Mouse (Mus musculus): ENCODE measurements around the gene Ifit3b. TPM values are rescaled to one million over a fixed set of nuclear protein-coding genes. Genes with fewer than 3 reads are reported as not detected.
"Not testable (repeated sequence)": the region's sequence is repeated elsewhere in the genome, so short reads cannot be mapped to it uniquely, and the experiment has no call there.

Gene Ifit3b
- polyA plus RNA-seq, 1 experiment from 2014 or later, result 6.6 TPM

- no peak for DNase-seq (ENCODE audit: low spot score)
Observed at GRCm38 (mm10) chr19:34605472-34605871, 2.3 kb upstream of the Ifit3b start.

GRCm38 (mm10) chr19:34610118-34610517 lies 2.3 kb downstream of the Ifit3b start:
- DNase-seq (ENCODE audit: low spot score), result not testable (repeated sequence)

DNA sequence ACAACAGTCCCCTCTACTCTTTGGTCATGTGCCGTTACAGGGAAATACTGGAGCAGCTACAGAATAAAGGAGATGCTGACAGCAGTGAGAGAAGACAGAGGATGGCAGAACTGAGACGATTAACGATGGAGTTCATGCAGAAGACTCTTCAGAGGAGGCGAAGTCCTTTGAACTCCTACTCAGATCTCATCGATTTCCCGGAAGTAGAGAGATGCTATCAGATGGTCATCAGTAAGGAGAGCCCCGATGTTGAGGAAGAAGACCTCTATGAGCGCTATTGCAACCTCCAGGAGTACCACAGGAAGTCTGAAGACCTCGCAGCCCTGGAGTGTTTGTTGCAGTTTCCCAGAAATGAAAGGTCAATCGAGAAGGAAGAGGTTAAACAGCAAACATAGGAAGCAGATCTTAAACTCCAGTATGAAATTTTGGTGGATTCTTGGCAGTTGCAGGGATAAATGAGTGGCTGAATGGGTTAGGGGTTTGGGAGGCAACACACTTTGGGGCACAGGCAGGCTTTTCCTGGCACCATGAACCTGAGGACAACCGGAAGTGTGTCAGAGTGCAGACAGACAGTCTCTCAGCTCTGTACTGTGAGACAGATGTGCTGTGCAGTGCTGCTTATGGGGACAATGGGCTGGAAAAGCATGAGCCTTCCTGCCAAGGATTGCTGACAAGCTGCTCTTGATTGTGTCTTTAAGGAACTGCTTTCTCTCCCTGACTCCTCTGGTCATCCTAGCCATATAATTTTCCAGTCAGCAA lies 4.7 kb downstream of the Ifit3b start:
- DNase-seq (ENCODE audit: low spot score), result not testable (repeated sequence)

DNA sequence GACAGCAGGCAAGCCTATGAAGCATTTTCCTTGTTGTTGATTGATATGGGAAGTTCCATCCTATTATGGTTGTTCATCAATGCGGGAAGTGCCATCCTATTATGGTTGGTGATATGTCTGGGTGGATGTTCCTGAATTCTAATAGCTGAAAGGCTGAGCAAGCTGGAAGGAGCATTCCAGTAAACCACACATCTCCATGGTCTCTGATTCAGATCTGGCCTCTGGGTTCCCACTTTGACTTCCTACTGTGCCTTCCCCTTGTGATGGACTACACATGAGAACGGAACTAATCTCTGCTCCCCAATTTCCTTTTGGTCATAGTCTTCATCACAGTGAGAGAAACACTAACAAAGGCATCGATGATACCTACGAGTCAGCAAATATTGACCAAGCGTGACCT lies 13.1 kb downstream of the Ifit3b start:
- no peak for DNase-seq (ENCODE audit: low spot score)

DNA sequence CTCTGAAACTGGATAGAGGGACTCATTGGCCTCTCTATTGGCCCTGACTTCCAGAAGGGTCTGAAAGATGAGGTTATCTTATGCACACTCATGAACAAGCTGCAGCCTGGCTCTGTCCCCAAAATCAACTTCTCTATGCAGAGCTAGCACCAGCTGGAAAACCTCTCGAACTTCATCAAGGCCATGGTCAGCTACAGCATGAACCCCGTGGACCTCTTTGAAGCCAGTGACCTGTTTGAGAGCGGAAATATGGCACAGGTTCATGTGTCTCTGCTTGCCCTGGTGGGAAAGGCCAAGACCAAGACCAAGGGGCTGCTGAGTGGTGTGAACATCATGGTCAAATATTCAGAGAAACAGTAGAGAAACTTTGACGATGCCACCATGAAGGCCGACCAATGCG lies 16.0 kb downstream of the Ifit3b start:
- DNase-seq (ENCODE audit: low spot score), result no peak

DNA sequence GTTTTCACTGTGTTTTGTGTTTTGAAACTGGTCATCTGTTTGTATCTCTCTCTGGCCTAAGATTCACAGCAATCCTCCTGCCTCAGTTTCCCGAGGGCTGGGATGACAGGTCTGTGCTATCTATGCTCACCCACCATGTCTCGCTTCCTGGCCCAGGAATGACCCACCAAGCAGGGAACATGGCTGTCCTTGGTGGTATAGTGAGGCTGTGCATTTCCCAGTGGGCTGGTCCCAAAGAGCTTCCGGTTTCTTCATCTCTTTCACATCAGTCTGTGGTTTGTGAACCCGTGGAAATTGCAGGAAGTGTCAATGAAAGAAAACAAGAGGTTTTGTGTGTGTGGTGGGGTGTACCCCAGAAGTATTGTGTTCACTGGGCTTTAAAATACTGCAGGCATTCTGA lies 16.9 kb downstream of the Ifit3b start:
- no peak for DNase-seq (ENCODE audit: low spot score)

GRCm38 (mm10) chr19:34627496-34627895 lies 19.7 kb downstream of the Ifit3b start:
- no peak for DNase-seq (ENCODE audit: low spot score)

DNA sequence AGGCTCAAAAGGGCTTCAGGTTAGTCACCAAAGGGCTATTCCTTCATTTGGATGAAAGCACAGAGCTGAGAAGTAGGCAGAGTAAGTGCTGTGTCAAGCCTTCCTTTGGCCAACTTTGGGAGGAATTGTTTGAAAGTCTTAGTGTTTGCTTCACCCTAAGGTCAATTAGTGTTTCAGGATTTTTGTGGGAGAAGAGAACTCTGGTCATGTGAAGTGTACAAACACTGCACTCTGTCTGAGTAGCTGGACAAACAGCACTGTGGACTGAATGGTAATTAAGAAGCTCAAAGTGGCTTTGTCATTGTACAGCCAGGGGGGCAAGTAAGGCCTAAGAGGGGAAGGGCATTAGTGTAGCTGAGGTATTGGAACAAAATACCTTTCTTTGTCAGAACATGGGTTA lies 23.7 kb downstream of the Ifit3b start:
- DNase-seq (ENCODE audit: low spot score), result no peak

GRCm38 (mm10) chr19:34633484-34633883 lies 25.7 kb downstream of the Ifit3b start:
- DNase-seq (ENCODE audit: low spot score), result no peak

DNA sequence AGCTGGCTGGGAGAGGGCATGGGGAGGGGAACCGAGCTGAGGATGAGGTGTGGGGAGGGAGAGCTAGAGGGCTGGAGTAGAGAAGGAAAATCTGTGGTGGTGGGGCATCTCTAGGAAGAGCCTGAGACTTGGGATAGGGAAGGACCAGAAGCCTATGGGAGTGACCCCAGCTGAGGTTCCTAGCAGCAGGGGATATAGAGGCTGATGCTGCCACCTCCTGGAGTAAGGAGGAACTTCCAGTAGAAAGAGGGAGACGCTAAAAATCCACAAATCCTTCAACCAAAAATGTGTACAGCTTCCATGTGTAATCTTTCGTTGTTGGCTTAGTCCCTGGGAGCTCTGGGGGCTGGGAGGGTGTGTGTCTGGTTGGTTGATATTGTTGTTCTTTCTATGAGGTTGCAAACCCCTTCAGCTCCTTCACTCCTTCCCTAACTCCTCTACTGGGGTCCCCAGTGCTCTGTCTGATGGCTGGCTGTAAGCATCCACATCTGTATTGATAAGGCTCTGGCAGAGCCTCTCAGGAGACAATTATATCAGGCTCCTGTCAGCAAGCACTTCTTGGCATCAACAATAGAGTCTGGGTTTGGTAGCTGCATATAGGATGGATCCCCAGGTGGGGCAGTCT lies 29.3 kb downstream of the Ifit3b start:
- peak; percentile 45 for DNase-seq (ENCODE audit: low spot score)

DNA sequence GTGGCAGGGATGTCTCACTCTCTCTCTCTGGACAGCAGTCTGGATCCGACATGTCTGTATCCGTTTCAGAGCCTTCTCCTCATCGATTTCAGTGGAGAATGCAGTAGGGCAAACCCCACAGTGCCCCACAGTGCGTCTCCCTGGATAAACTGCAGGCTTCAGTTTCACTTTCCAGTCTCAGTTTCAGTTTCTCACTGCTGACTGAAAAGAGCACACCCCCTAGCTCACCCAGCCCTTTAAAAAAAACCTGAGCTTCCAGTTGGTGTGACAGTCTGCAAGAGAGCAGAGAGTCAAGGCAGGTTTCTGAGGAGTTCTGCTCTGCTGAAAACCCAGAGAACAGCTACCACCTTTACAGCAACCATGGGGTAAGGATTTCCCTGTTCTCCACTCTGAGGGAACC lies 32.9 kb downstream of the Ifit3b start, which contains the start of the genes Ifit1bl2 and Ifit1:
TSS of gene Ifit1bl2 (minus strand) at position 121 of the 400 bp plus-strand sequence.
TSS of gene Ifit1 (plus strand) at position 249 of the 400 bp plus-strand sequence.
- peak; percentile 39 for DNase-seq (ENCODE audit: low spot score)

DNA sequence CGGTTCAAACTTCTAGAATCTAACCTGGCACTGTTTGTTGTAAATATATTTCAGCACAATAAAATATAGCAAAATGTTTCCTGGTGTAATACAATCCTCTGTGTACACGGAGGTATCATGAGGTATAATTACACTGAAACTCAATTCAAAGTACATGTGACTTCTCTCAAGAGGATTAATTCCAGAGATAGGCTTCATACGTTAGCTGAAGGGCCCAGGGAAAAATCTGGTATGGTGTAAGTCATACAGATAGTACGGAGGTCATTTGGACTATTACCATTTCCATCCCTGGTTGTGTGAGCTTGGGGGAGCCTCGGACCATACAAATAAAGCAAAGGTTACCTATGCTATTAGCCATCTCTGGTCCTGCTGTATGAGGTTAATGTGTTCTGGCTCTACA lies 34.8 kb downstream of the Ifit3b start:
- no peak for DNase-seq (ENCODE audit: low spot score)

GRCm38 (mm10) chr19:34647630-34648029 lies 39.9 kb downstream of the Ifit3b start:
- not testable (repeated sequence) for DNase-seq (ENCODE audit: low spot score)

- no peak for DNase-seq (ENCODE audit: low spot score)
Observed at GRCm38 (mm10) chr19:34650276-34650675, 42.5 kb downstream of the Ifit3b start.

GRCm38 (mm10) chr19:34650997-34651396 lies 43.2 kb downstream of the Ifit3b start:
- DNase-seq (ENCODE audit: low spot score), result no peak

- DNase-seq (ENCODE audit: low spot score), result no peak
Observed at GRCm38 (mm10) chr19:34655227-34655805, 47.5 kb downstream of the Ifit3b start.

GRCm38 (mm10) chr19:34656511-34657298 lies 48.9 kb downstream of the Ifit3b start:
- no peak for DNase-seq (ENCODE audit: low spot score)

DNA sequence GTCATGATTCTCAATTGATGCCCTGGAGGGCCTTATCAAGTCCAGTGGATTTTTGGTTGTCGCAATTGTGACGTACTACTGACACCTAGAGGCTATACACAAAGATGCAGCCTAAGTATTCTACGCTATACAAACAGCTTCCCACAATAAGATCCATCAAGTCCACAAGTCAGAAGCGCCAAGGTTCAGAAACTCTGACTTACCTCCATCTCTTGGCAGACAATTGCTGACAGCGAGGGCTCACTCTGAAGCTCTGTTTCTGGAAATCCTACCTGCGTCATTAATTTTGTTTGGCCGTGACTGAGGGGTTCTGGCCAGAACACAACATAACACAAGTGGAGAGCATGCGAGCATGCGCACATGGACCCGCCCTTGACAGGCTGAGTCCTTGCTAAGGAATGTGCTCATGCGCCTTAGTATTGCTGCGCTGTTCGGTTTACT lies 54.3 kb downstream of the Ifit3b start:
- DNase-seq (ENCODE audit: low spot score), result peak; percentile 67

GRCm38 (mm10) chr19:34662740-34663139 lies 55.0 kb downstream of the Ifit3b start:
- no peak for DNase-seq (ENCODE audit: low spot score)
